Mouse (Mus musculus) myocyte (in vitro differentiated cells): ENCODE data around the gene Krt6b. TPM values are rescaled to one million over a fixed set of nuclear protein-coding genes. Genes with fewer than 3 reads are reported as not detected.

Experiments used
- H3K27me3 ChIP-seq: one replicate; pipeline ENCODE4 v1.6.1; 2011; ENCODE audit not compliant: control insufficient read depth, insufficient read depth, insufficient read length
- H3K36me3 ChIP-seq: one replicate; pipeline ENCODE4 v1.6.1; 2011; ENCODE audit not compliant: control insufficient read depth, insufficient read depth
- H3K4me2 ChIP-seq: one replicate; pipeline ENCODE4 v1.6.1; 2011; ENCODE audit warnings: low read depth, control low read depth
- H3K4me3 ChIP-seq: one replicate; pipeline ENCODE4 v1.5.1; 2011; ENCODE audit warnings: mild to moderate bottlenecking, control low read depth, moderate library complexity
- H3K79me2 ChIP-seq: one replicate; pipeline ENCODE4 v1.6.1; 2011; ENCODE audit not compliant: control insufficient read depth, insufficient read depth
- H3ac ChIP-seq: one replicate; pipeline ENCODE4 v1.6.1; 2011; ENCODE audit not compliant: control insufficient read depth, insufficient read length
- CEBPB ChIP-seq: IDR thresholded peaks from 2 replicates; pipeline ENCODE4 v1.6.1; 2011; ENCODE audit warnings: mild to moderate bottlenecking, moderate library complexity; ENCODE audit not compliant: poor library complexity, insufficient read depth, severe bottlenecking
- E2F4 ChIP-seq: IDR thresholded peaks from one replicate; pipeline ENCODE4 v1.6.1; 2011; ENCODE audit warnings: mild to moderate bottlenecking, control low read depth, moderate library complexity; ENCODE audit not compliant: insufficient read depth
- MAX ChIP-seq: IDR thresholded peaks from one replicate; pipeline ENCODE4 v1.6.1; 2011; ENCODE audit warnings: low read depth, mild to moderate bottlenecking, control low read depth
- MYOD1 ChIP-seq, 3 experiments: IDR thresholded peaks; one replicate each; pipeline ENCODE4 v1.6.1; 2011; ENCODE audit warnings: control low read depth in 2 of 3, low read depth in 2 of 3, mild to moderate bottlenecking in 2 of 3, moderate library complexity in 1 of 3; ENCODE audit not compliant: insufficient read length in 2 of 3, control insufficient read depth in 1 of 3
- MYOG ChIP-seq, 3 experiments: IDR thresholded peaks; one replicate each; pipeline ENCODE4 v1.6.1; 2011; ENCODE audit warnings: control low read depth in 2 of 3, low read depth in 2 of 3, mild to moderate bottlenecking in 2 of 3; ENCODE audit not compliant: insufficient read length in 2 of 3, control insufficient read depth in 1 of 3, insufficient read depth in 1 of 3
- POLR2A ChIP-seq: IDR thresholded peaks from one replicate; pipeline ENCODE4 v1.6.1; 2011; ENCODE audit warnings: low read depth, mild to moderate bottlenecking, control low read depth, moderate library complexity; ENCODE audit not compliant: insufficient read length
- POLR2AphosphoS2 ChIP-seq: IDR thresholded peaks from one replicate; pipeline ENCODE4 v1.6.1; 2011; ENCODE audit warnings: low read depth, control low read depth; ENCODE audit not compliant: insufficient read length
- REST ChIP-seq: IDR thresholded peaks from one replicate; pipeline ENCODE4 v1.6.1; 2011; ENCODE audit warnings: mild to moderate bottlenecking, control low read depth, moderate library complexity; ENCODE audit not compliant: insufficient read depth, insufficient read length
- SRF ChIP-seq: IDR thresholded peaks from one replicate; pipeline ENCODE4 v1.6.1; 2011; ENCODE audit warnings: low read depth; ENCODE audit not compliant: control insufficient read depth, insufficient read length
- TCF12 ChIP-seq: IDR thresholded peaks from one replicate; pipeline ENCODE4 v1.6.1; 2011; ENCODE audit warnings: mild to moderate bottlenecking, control low read depth; ENCODE audit not compliant: poor library complexity, insufficient read depth, severe bottlenecking
- TCF3 ChIP-seq: IDR thresholded peaks from one replicate; pipeline ENCODE4 v1.6.1; 2011; ENCODE audit warnings: low read depth, control low read depth; ENCODE audit not compliant: insufficient read length
- USF1 ChIP-seq: IDR thresholded peaks from one replicate; pipeline ENCODE4 v1.6.1; 2011; ENCODE audit warnings: low read depth, mild to moderate bottlenecking, control low read depth, moderate library complexity
- polyA plus RNA-seq: library from polyadenylated mRNA; unstranded; fragments of >200 nt; fragmentation: generic; extraction: Trizol; gene quantifications from one replicate; pipeline ENCODE4 v1.2.1, GENCODE M21; 2012; ENCODE audit warnings: missing spikeins

Krt6b gene
- not detected for polyA plus RNA-seq

DNA sequence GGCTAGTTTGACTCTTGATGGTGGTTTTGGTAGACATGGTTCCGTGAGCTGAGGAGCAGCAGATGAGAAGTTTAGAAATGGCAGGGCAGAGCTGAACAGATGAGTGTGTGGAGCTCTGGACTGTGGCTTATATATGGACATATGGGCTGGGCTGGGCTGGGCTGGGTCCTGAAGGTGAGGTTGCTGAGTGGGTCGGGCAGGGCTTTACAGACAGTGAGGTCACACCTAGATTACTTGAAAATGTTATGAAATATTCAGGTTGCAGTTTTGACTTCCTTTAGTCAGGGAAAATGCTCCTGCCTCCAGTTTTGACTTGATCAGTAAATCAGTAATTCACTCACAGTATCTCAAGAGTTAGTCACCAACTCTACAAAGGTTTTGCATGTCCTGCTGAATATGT lies at the start of gene Krt6b:
Krt6b (minus strand) TSS at position 101 of the 400 bp plus-strand sequence.
- no peak for TF ChIP-seq TCF12
- TF ChIP-seq CEBPB, result no peak
- Histone ChIP-seq H3K79me2 (no peaks in the 10 kb centered on the region), H3ac (no peak within 1 kb of the TSS), H3K4me2 (no peak within 1 kb of the TSS), H3K4me3 (no peak within 1 kb of the TSS), H3K27me3 (peaks cover 6% of the 10 kb centered on the region), H3K36me3 (no peaks in the 10 kb centered on the region)

DNA sequence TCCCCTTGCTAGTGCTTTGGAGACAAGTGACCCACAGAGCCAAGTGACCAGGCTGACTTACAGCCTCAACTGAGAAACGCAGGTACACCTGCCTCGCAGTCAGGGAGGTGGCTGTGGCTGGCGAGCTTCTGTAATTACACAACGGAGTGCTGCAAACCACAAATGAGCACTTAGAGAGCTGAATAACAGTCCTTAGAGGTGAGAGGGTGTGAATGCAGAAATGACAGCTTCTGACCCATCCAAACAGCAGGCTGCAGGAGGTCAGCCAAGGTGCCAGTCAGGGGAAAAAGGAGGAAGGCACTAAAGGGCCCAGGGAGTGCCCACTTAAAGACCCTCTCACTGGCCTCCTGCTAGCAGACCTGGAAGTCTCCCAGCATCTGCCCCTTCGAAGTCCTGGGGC lies 44.6 kb upstream of the Krt6b start:
- no peaks in the 10 kb centered on the region for H3K79me2 ChIP-seq
- H3K4me3 ChIP-seq, result no peak overlapping the region
- H3K27me3 ChIP-seq, result peaks cover 4% of the 10 kb centered on the region
- H3ac ChIP-seq, result no peak overlapping the region
- no peaks in the 10 kb centered on the region for H3K36me3 ChIP-seq
- no peak for TF ChIP-seq USF1
- no peak for TF ChIP-seq TCF12
- no peak for TF ChIP-seq POLR2A
- TF ChIP-seq MAX, result no peak
- no peak for TF ChIP-seq E2F4
- no peak for TF ChIP-seq REST
- TF ChIP-seq POLR2AphosphoS2, result no peak
- TF ChIP-seq CEBPB, result no peak
- TF ChIP-seq SRF, result no peak
- no peak for TF ChIP-seq MYOD1 (IDR thresholded peaks at IDR 0.05; ENCODE audit: control insufficient read depth in 1 of 3, insufficient read length in 2 of 3, low read depth in 2 of 3)
- no peak for TF ChIP-seq MYOG (IDR thresholded peaks at IDR 0.05; ENCODE audit: control insufficient read depth in 1 of 3, insufficient read depth in 1 of 3, insufficient read length in 2 of 3, low read depth in 2 of 3)
- TF ChIP-seq TCF3, result no peak
- H3K4me2 ChIP-seq, result no peak overlapping the region

DNA sequence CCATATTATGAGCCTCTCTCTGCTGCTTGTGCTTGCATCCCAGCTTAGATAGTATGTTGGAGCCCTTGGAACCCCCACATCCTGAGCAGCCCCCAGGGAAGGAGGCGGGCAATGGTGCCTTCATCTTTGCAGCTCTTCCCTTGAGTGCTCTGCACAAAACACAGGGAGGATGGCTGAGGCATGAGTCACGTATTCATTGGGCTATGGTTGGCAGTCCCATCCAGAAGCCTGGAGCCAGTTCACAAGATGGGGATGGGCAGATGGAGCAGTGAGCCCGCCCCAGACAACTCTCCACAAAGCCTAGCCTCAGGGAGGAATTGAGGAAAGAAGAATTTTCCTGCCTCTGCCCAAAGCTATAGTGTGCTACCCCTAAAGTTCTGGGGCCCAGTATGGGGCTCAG lies 35.7 kb upstream of the Krt6b start:
- Histone ChIP-seq H3K79me2 (no peaks in the 10 kb centered on the region), H3K4me2 (no peak overlapping the region), H3K4me3 (no peak overlapping the region), H3ac (no peak overlapping the region), H3K27me3 (peaks cover 23% of the 10 kb centered on the region), H3K36me3 (no peaks in the 10 kb centered on the region)
- no peak for TF ChIP-seq MAX
- TF ChIP-seq REST, result no peak
- TF ChIP-seq E2F4, result no peak
- TF ChIP-seq USF1, result no peak
- TF ChIP-seq TCF12, result no peak
- TF ChIP-seq MYOD1 (IDR thresholded peaks at IDR 0.05; ENCODE audit: control insufficient read depth in 1 of 3, insufficient read length in 2 of 3, low read depth in 2 of 3), result no peak
- TF ChIP-seq CEBPB, result no peak
- TF ChIP-seq POLR2AphosphoS2, result no peak
- TF ChIP-seq TCF3, result no peak
- no peak for TF ChIP-seq MYOG (IDR thresholded peaks at IDR 0.05; ENCODE audit: control insufficient read depth in 1 of 3, insufficient read depth in 1 of 3, insufficient read length in 2 of 3, low read depth in 2 of 3)
- TF ChIP-seq SRF, result no peak
- TF ChIP-seq POLR2A, result no peak

DNA sequence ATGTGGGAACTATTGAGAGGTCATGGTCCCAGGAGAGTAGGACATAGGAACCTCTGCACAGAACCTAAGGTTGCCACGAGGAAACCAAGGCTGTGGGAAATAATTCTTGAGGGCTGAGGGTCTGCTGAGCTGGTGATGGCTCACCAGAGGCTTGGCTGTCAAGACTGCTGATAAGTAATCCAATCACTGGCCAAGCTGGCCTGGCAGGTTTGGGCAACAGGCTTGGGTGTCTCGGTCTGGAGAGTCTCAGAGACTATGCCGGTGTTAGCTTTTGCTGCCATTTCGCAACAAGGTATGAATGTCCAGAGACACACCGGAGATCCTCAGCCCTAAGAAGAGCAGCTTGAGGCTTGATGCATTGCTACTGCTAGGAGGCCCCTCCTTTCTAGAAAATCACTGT lies 34.3 kb upstream of the Krt6b start:
- H3K36me3 ChIP-seq, result no peaks in the 10 kb centered on the region
- no peak overlapping the region for H3K4me3 ChIP-seq
- TF ChIP-seq POLR2AphosphoS2 (no peak), E2F4 (no peak)
- peaks cover 26% of the 10 kb centered on the region for H3K27me3 ChIP-seq
- H3K4me2 ChIP-seq, result no peak overlapping the region
- no peaks in the 10 kb centered on the region for H3K79me2 ChIP-seq
- no peak overlapping the region for H3ac ChIP-seq

DNA sequence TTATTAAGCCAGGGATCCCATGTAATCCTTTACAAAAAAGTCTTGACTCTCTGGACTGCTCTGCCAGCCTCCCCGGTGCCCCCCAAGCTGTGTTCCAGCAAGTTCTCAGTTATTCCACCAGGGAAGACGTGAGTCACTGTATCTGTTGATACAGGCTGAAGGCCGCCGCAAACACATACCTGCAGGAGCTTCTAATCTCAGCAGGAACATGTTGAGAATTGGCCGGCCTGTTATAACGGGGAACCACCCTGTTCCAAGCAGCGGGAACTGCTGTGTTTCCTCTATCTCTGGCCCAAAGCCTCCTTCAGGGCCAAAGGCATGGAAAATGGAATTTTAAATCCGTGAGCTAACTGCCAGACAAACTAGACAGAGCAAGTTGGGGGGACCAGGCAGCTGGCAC lies 33.6 kb upstream of the Krt6b start:
- no peak overlapping the region for H3K4me3 ChIP-seq
- TF ChIP-seq TCF3 (no peak), REST (no peak), POLR2AphosphoS2 (no peak), SRF (no peak), USF1 (no peak), MYOD1 (IDR thresholded peaks at IDR 0.05; ENCODE audit: control insufficient read depth in 1 of 3, insufficient read length in 2 of 3, low read depth in 2 of 3) (no peak), MAX (no peak), MYOG (IDR thresholded peaks at IDR 0.05; ENCODE audit: control insufficient read depth in 1 of 3, insufficient read depth in 1 of 3, insufficient read length in 2 of 3, low read depth in 2 of 3) (no peak)
- H3ac ChIP-seq, result no peak overlapping the region
- peaks cover 26% of the 10 kb centered on the region for H3K27me3 ChIP-seq
- H3K79me2 ChIP-seq, result no peaks in the 10 kb centered on the region
- H3K36me3 ChIP-seq, result no peaks in the 10 kb centered on the region
- no peak overlapping the region for H3K4me2 ChIP-seq

DNA sequence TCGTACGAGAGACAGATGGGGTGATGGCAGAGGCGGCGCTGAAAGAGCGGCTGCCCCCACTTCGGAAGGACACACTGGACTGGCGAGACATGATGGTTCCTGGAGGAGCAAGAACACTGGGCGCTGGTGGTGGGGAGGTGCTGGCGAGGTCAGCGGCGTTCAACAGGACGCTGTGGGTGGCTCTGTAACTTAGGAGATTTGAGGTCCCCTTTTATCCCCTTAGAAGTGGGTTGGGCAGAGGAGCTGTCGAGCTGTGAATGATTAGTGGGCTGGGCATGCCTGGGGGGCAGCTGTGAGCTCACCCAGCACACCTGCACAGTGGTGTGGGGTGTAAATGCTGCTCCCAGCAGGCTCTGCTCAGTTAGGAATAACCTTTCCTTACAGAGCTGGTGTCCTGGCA lies 32.6 kb upstream of the Krt6b start, which contains the start of gene Krt5:
Krt5 (minus strand) TSS at position 179 of the 400 bp plus-strand sequence.
- Histone ChIP-seq H3K79me2 (no peaks in the 10 kb centered on the region), H3ac (no peak within 1 kb of the TSS), H3K4me3 (no peak within 1 kb of the TSS), H3K27me3 (peaks cover 27% of the 10 kb centered on the region), H3K36me3 (no peaks in the 10 kb centered on the region), H3K4me2 (no peak within 1 kb of the TSS)
- TF ChIP-seq TCF3, result no peak
- TF ChIP-seq USF1, result no peak
- no peak for TF ChIP-seq MAX
- no peak for TF ChIP-seq SRF
- no peak for TF ChIP-seq REST
- no peak for TF ChIP-seq MYOD1 (IDR thresholded peaks at IDR 0.05; ENCODE audit: control insufficient read depth in 1 of 3, insufficient read length in 2 of 3, low read depth in 2 of 3)
- TF ChIP-seq POLR2A, result no peak
- no peak for TF ChIP-seq POLR2AphosphoS2
- no peak for TF ChIP-seq E2F4
- no peak for TF ChIP-seq MYOG (IDR thresholded peaks at IDR 0.05; ENCODE audit: control insufficient read depth in 1 of 3, insufficient read depth in 1 of 3, insufficient read length in 2 of 3, low read depth in 2 of 3)
- TF ChIP-seq TCF12, result no peak
- TF ChIP-seq CEBPB, result no peak
